ENCODE assay signal across 11 mouse cellular contexts in the genomic region with DNA sequence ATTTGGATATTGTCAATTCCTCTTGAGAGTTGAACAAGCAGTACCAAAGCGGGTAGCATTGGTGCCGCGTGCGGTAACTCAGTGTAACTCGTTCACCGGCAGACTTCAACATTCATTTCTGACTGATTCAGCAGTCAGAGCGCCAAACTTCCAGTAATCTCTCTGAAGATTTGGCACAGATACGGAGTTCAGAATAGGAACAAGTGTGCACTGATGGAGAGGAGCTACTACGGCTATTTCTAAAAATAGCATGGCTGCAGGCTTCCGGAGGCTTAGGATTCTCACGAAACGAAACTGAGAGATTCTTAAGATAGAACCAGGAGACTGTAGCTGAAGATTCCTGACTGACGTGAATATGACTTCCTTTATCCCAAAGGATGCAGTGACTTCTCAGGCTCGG.
DNase-seq lines count a peak whose midpoint lies in the region; ATAC-seq and TF ChIP-seq lines count a peak whose summit lies in the region.
"Had no signal": no experiment of that assay in that cellular context is flagged by ENCODE, and none has a peak within 500 bp of the region (broad histone marks: within the 10 kb centered on the region; RNA-seq: fewer than 3 reads in every experiment).

No protein-coding gene starts in this region.

- ATAC-seq in hindbrain, embryonic 16.5 days, result no peak
- ATAC-seq in hindbrain, embryonic 13.5 days (ENCODE audit: low FRiP score), result no peak

- peak in 1 of 2 experiments; percentile 23 for DNase-seq in cerebellum, adult 2 months
- no peak for DNase-seq in cerebellum, adult 8-10 months
- DNase-seq in brain, embryonic 14.5 days (ENCODE audit: low read depth), result peak; percentile 78
- peak; percentile 42 to 43 for DNase-seq in left cerebral cortex, postnatal 36 days (ENCODE audit: low spot score in 2 of 2)
- DNase-seq in thymus, adult 2 months, result no peak
- no peak for DNase-seq in embryo, embryonic 11 days
- DNase-seq: kidney, postnatal 36 days had no signal

- WGBS in cerebellum, adult 2 months, result 23% methylated on average over 14 of the region's 14 CpGs
- 76% methylated on average over 14 of the region's 14 CpGs for WGBS in hindbrain, embryonic 16.5 days
- 88% methylated on average over 14 of the region's 14 CpGs for WGBS in hindbrain, embryonic 13.5 days
- 91% methylated on average over 14 of the region's 14 CpGs for WGBS in thymus, adult 2 months

- H3K9me3 ChIP-seq in hindbrain, embryonic 16.5 days (ENCODE audit: control insufficient read depth, low read length), result no peaks in the 10 kb centered on the region
- no peaks in the 10 kb centered on the region for H3K9me3 ChIP-seq in hindbrain, embryonic 13.5 days
- H3K9me3 ChIP-seq: liver, embryonic 15.5 days; neural tube, embryonic 13.5 days had no signal

- no peak overlapping the region for H3K27ac ChIP-seq in cerebellum, adult 2 months (ENCODE audit: insufficient read depth, low read length)
- no peak overlapping the region for H3K27ac ChIP-seq in hindbrain, embryonic 16.5 days (ENCODE audit: low read depth, low read length)
- H3K27ac ChIP-seq in hindbrain, embryonic 13.5 days, result no peak overlapping the region
- H3K27ac ChIP-seq in thymus, adult 2 months (ENCODE audit: control insufficient read depth, insufficient read depth, low read length), result no peak overlapping the region
- H3K27ac ChIP-seq: liver, embryonic 15.5 days had no signal

- no peak for TF ChIP-seq POLR2A in cerebellum, adult 2 months (IDR thresholded peaks at IDR 0.05; ENCODE audit: borderline replicate concordance, insufficient read depth, low read length)
- TF ChIP-seq POLR2A in brain, embryonic 14.5 days (IDR thresholded peaks at IDR 0.05; ENCODE audit: borderline replicate concordance, extremely low read depth, insufficient read depth, insufficient read length, poor library complexity, severe bottlenecking), result no peak
- no peak for TF ChIP-seq POLR2A in thymus, adult 2 months (IDR thresholded peaks at IDR 0.05; ENCODE audit: control insufficient read depth, extremely low read depth, insufficient read depth, low read length, poor library complexity)

- TF ChIP-seq CTCF in cerebellum, adult 2 months (IDR thresholded peaks at IDR 0.05; ENCODE audit: borderline replicate concordance, insufficient read depth, low read depth, low read length), result no peak
- TF ChIP-seq CTCF in brain, embryonic 14.5 days (IDR thresholded peaks at IDR 0.05; ENCODE audit: borderline replicate concordance, extremely low read depth, insufficient read depth, insufficient read length), result no peak
- TF ChIP-seq CTCF in thymus, adult 2 months (IDR thresholded peaks at IDR 0.05; ENCODE audit: borderline replicate concordance, control insufficient read depth, extremely low read depth, insufficient read depth, low read length, poor library complexity), result no peak

- H3K9ac ChIP-seq in hindbrain, embryonic 16.5 days (ENCODE audit: low read depth, low read length), result no peak overlapping the region
- H3K9ac ChIP-seq in hindbrain, embryonic 13.5 days, result no peak overlapping the region
- H3K9ac ChIP-seq: liver, embryonic 15.5 days; neural tube, embryonic 13.5 days had no signal

- peak overlapping the region; percentile 2 for H3K4me3 ChIP-seq in cerebellum, adult 2 months (replicated peaks; ENCODE audit: insufficient read depth, low read depth, low read length)
- H3K4me3 ChIP-seq in hindbrain, embryonic 16.5 days (ENCODE audit: low read length), result no peak overlapping the region
- no peak overlapping the region for H3K4me3 ChIP-seq in hindbrain, embryonic 13.5 days
- H3K4me3 ChIP-seq in thymus, adult 2 months (ENCODE audit: control insufficient read depth, insufficient read depth, low read length), result no peak overlapping the region
- H3K4me3 ChIP-seq: liver, embryonic 15.5 days; neural tube, embryonic 13.5 days had no signal

- H3K36me3 ChIP-seq in hindbrain, embryonic 16.5 days (ENCODE audit: control insufficient read depth, insufficient read depth, low read length), result no peaks in the 10 kb centered on the region
- no peaks in the 10 kb centered on the region for H3K36me3 ChIP-seq in hindbrain, embryonic 13.5 days
- H3K36me3 ChIP-seq in thymus, adult 2 months (ENCODE audit: control insufficient read depth, insufficient read depth, low read length), result no peaks in the 10 kb centered on the region
- H3K36me3 ChIP-seq: liver, embryonic 15.5 days; neural tube, embryonic 13.5 days had no signal

- H3K4me1 ChIP-seq in cerebellum, adult 2 months (ENCODE audit: control insufficient read depth, insufficient read depth, low read length), result no peaks in the 10 kb centered on the region
- H3K4me1 ChIP-seq in hindbrain, embryonic 16.5 days (ENCODE audit: control insufficient read depth, insufficient read depth, low read depth, low read length), result peaks cover 12% of the 10 kb centered on the region
- H3K4me1 ChIP-seq in hindbrain, embryonic 13.5 days (replicated peaks), result peaks cover 22% of the 10 kb centered on the region
- H3K4me1 ChIP-seq in thymus, adult 2 months (replicated peaks; ENCODE audit: control insufficient read depth, insufficient read depth, low read length), result no peaks in the 10 kb centered on the region
- H3K4me1 ChIP-seq: liver, embryonic 15.5 days had no signal

- H3K27me3 ChIP-seq in cerebellum, adult 2 months (ENCODE audit: control insufficient read depth, insufficient read depth, low read length), result no peaks in the 10 kb centered on the region
- H3K27me3 ChIP-seq in hindbrain, embryonic 16.5 days (replicated peaks; ENCODE audit: control insufficient read depth, insufficient read depth, low read length), result no peaks in the 10 kb centered on the region
- no peaks in the 10 kb centered on the region for H3K27me3 ChIP-seq in hindbrain, embryonic 13.5 days
- H3K27me3 ChIP-seq in thymus, adult 2 months (ENCODE audit: control insufficient read depth, insufficient read depth, low read length), result no peaks in the 10 kb centered on the region
- H3K27me3 ChIP-seq: liver, embryonic 15.5 days; neural tube, embryonic 13.5 days had no signal

- peak overlapping the region; percentile 15; the same call in 1 of the 2 replicates for H3K4me2 ChIP-seq in hindbrain, embryonic 16.5 days (ENCODE audit: low read length)
- H3K4me2 ChIP-seq in hindbrain, embryonic 13.5 days, result no peak overlapping the region
- H3K4me2 ChIP-seq: liver, embryonic 15.5 days; neural tube, embryonic 13.5 days had no signal

- intact Hi-C loops in left cerebral cortex, postnatal 36 days (cut with DNase I), result loop anchor here (5.0 to 10.0 kb wide), 3 partner anchors 196 to 416 kb away; partner anchors contain the start of gene Dctd

Comparison
In these comparisons a context has a peak if more than half of its experiments do, and no peak if none do; other contexts are left out.
1. DNase-seq: peak in brain, embryonic 14.5 days (single experiment) and left cerebral cortex, postnatal 36 days (2 of 2); none in cerebellum, adult 8-10 months (single experiment), thymus, adult 2 months (single experiment) and embryo, embryonic 11 days (single experiment).